Mouse (Mus musculus) adrenal gland (tissue): ENCODE results near the gene Lamb1.

ENCODE experiments used
- intact Hi-C: fragments of 180-260 bp; cut with DNase I; formaldehyde crosslinking; loops from one replicate; pipeline ENCODE4 v1.15.1; 2025

Lamb1 gene

GRCm38 (mm10) chr12:31248681-31249080 lies 16.4 kb upstream of the Lamb1 start:
- intact Hi-C loops: no loop called here

DNA sequence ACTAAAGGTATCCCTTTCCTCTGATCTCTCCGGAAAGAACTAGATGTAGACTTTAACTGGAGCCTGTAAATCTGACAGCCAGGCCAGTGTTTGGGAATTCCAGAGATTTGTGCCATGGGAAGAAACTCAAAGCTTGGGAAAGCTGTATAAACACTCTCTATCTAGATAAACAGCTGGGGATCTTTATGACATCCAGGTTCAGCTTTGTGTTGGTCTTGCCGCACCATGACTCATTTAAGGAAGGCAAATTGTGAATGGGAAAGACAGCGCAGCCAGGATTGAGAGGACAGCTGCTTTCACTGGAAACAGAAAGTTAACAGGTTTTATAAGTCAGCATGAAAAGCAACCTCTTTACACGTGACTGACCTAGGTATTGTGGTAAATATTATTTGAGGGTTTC lies 12.8 kb upstream of the Lamb1 start:
- intact Hi-C loops: no loop called here

- intact Hi-C loops: no loop called here
Observed at GRCm38 (mm10) chr12:31254978-31255377, 10.1 kb upstream of the Lamb1 start.

- intact Hi-C loops: no loop called here
Observed at GRCm38 (mm10) chr12:31256121-31256903, 8.7 kb upstream of the Lamb1 start.

- intact Hi-C loops: loop anchor here (5.0 kb wide), 1 partner anchor 90 kb away; no protein-coding TSS in a partner anchor
Observed at GRCm38 (mm10) chr12:31261882-31262281, 3.2 kb upstream of the Lamb1 start.

DNA sequence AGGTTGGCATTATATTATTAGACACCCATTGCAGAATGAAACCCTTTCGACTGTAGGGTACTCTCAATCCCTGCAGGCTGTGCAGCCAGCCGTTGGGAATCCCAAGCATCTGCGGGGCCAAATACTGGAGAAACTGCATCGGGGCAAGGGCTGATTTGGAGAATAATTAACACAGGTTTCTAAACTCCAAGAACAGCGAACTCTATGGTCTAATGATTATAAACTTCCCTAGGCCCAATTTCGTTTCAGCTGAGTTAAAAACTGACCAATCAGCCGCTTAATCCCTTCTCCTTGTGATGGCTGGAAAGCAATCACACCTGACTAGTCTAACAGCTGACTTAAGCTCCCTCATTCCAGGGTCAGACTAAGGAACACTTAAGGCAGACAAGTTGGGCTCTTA lies 1.1 kb upstream of the Lamb1 start:
- intact Hi-C loops: loop anchor here (5.0 kb wide), 1 partner anchor 92 kb away; no protein-coding TSS in a partner anchor

DNA sequence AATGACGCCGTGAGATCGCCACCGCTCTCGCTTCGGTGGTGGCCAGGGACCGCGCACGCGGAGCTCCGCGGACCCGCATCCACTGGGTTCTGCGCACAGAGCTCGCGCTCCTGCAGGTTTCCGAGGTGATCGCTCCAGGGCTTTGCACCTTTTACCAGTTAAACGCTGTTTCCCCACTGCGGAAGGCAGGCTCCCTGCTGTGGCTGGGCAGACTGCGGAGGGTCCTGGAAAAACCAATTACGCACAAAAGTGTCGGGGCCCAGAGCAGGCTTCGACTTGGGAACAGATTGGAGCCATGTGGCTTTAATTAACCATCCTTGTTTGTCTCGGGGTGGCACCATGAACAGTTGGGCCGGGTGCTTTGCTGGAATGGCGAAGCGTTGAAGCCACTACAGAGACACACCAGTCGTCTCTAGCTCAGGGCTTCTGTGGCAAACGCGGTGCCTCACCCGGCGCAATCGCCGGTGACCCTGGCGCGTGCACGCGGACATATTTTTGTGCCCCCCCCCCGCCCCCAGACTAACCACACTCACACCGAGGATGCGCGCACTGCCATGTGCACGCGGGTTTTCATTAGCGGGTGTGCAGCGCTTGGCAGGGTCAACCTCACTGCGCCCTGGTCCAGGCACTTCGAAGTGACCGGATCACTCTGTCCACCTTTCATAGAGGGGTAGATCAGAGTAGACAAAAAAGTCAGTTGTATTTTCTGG lies 843 bp downstream of the Lamb1 start:
- intact Hi-C loops: no loop called here

GRCm38 (mm10) chr12:31266686-31267085 lies 1.7 kb downstream of the Lamb1 start:
- intact Hi-C loops: no loop called here

- intact Hi-C loops: no loop called here
Observed at GRCm38 (mm10) chr12:31267363-31267762, 2.3 kb downstream of the Lamb1 start.

DNA sequence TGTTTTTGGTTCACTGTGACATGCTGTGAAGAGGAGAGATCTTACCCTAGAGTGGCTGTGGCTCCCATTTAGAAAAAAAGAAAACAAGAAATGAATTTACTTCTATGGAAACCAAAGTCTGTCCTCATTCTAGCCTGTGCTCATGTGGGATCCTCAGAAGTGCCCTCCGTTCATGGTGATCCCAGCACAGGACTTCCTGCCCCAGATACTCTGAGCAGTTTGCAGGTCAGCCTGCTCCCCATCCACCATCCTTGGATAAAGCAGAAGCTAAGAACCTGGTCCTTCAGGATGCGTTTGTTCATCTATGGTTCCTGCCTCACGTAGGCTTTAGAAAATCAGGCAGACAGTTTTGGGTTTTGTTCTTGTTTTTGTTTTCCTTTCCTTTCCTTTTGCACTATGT lies 3.3 kb downstream of the Lamb1 start:
- intact Hi-C loops: no loop called here

GRCm38 (mm10) chr12:31269020-31269597 lies 4.1 kb downstream of the Lamb1 start:
- intact Hi-C loops: no loop called here

DNA sequence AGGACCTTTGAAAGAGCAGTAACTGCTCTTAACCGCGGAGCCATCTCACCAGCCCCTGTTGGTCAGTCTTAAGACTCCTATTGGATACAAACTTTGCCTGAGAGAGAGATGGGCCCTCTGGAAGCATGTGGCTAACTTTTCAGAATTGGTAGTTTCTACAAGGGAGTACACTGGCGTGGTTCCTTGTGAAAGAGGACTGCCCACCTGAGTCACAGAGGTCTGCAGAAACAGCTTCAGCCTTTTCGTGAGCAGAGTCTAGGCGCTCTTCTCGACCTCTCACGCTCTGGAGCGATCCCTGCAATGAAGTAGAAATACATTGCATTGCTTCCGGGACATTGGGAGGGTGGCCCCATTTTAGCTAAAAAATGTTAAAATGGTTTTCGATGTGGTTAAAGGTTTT lies 5.3 kb downstream of the Lamb1 start:
- intact Hi-C loops: no loop called here

- intact Hi-C loops: no loop called here
Observed at GRCm38 (mm10) chr12:31270776-31271175, 5.7 kb downstream of the Lamb1 start.

GRCm38 (mm10) chr12:31271361-31272011 lies 6.5 kb downstream of the Lamb1 start:
- intact Hi-C loops: no loop called here

DNA sequence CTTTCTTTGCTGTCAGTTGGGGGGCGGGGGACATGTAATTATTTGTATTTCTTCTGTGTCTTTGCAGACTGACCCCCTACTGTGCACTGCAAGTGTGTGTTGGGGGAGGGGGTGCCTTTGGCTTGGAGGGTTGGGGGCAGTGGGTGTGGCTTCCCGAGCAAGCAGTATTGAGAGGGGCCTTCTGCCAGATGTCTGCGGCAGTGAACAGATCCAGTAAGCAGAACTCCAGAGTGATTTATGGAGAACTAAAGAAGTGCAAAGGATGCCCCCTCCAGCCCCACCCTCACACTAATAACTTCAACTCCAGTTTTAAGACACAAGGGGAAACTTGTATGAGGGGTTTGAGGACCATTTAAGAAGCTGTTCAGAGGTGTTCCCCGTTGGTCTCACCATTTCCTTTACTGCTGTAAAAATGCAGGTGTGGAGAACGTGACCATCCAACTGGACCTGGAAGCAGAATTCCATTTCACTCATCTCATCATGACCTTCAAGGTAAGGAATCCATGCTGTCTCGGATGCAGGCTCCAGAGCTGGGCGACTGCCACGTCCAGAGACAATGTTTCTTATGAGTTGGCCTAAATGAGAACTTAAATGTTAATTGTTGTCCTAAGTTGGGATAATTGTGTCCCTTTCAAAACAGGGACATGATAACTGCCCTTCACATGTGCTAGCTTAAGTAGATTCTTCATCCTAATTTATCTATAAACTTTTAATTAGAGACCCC lies 7.1 kb downstream of the Lamb1 start:
- intact Hi-C loops: no loop called here

DNA sequence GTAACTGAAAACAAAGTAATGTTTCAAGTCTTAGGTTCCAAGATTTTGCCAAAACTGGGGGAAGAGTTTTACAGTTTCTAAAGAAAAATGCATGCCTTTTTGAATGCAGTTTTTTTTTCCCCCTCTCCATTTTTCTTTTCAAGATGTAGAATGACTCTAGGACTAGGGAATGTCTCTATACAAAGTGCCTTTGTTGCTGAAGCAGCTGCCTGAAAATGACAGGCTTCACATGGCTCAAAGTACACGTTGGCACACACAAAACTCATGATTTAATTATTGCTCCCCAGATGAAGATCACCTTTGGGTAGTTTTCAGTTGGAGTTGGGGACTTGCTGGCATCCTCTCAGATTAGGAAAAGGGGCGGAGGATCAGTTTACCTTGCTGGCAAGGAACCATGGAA lies 7.8 kb downstream of the Lamb1 start:
- intact Hi-C loops: no loop called here

- intact Hi-C loops: no loop called here
Observed at GRCm38 (mm10) chr12:31273646-31274045, 8.6 kb downstream of the Lamb1 start.

DNA sequence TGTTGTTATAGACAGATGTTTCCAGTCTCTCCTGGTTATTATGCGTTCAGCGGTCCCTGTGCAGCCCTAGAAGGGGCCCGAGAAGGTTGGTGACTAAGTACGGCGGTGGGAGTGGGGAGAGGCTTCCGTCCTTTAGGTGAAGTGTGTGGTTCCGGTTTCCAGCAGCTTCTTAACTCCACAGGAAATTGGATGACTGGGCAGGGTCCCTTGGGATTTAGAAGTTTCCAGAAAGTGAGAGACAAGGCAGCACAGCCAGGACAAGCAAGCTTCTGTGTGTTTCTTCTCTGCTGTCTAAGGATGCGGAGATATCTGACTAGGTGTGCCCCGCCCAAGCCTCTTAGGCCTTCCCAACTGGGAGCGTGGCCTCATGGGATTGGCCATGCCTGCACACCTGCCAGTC lies 10.4 kb downstream of the Lamb1 start:
- intact Hi-C loops: no loop called here

GRCm38 (mm10) chr12:31278270-31278669 lies 13.2 kb downstream of the Lamb1 start:
- intact Hi-C loops: no loop called here

- intact Hi-C loops: loop anchor here (5.0 kb wide), 1 partner anchor 118 kb away; no protein-coding TSS in a partner anchor
Observed at GRCm38 (mm10) chr12:31280318-31280717, 15.3 kb downstream of the Lamb1 start.

DNA sequence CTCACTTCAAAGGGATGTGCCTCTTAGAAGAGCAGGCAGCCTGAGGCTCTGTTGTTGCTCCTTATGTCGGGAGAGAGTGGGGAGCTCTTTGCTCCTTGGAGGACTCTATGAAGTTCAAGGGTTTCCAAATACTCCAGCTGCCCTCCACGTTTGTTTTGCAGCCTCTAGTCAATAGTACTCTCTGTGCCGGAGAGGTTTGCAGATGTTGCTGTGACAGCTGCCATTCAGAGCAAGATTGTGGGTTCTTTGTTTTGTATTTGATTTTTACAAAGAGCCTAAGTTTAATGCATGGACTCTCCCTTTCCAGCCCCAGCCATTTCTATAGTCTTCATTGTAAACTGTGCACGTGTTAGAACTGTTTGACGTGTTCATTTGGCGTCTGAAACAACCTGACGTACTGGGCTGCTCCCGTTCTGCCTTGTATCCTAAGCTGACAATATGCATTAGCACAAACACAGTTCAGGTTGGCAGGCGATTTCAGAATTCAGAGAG lies 16.1 kb downstream of the Lamb1 start:
- intact Hi-C loops: loop anchor here (5.0 kb wide), 1 partner anchor 119 kb away; no protein-coding TSS in a partner anchor
